Mouse (Mus musculus): ENCODE measurements at regions not wholly inside any gene's neighbourhood (a gene's known extent, or its start where the extent isn't known, plus 50 kb on each side); places are given as distances from the start of the nearest gene placed in this dataset.

GRCm38 (mm10) chr8:90192856-90193255, 155.3 kb downstream of the Tox3 start:
- no peak for ATAC-seq (replicated peaks; ENCODE audit: low read depth, poor library complexity, severe bottlenecking)

- ATAC-seq (replicated peaks; ENCODE audit: low read depth, poor library complexity, severe bottlenecking): no peak
These were observed 165.3 kb downstream of the Tox3 start for GRCm38 (mm10) chr8:90182807-90183206.

- no peak for ATAC-seq (replicated peaks; ENCODE audit: low read depth, poor library complexity, severe bottlenecking)
These were observed 171.4 kb downstream of the Tox3 start for GRCm38 (mm10) chr8:90176771-90177170.

GRCm38 (mm10) chr8:90176335-90176734, 171.8 kb downstream of the Tox3 start:
- no peak for ATAC-seq (replicated peaks; ENCODE audit: low read depth, poor library complexity, severe bottlenecking)

GRCm38 (mm10) chr8:90166639-90167038, 181.5 kb downstream of the Tox3 start:
- no peak for ATAC-seq (replicated peaks; ENCODE audit: low read depth, poor library complexity, severe bottlenecking)

- no peak for ATAC-seq (replicated peaks; ENCODE audit: low read depth, poor library complexity, severe bottlenecking)
These were observed 196.7 kb downstream of the Tox3 start for GRCm38 (mm10) chr8:90151477-90151876.

GRCm38 (mm10) chr8:90149903-90150302, 198.2 kb downstream of the Tox3 start:
- no peak for ATAC-seq (replicated peaks; ENCODE audit: low read depth, poor library complexity, severe bottlenecking)

- ATAC-seq (replicated peaks; ENCODE audit: low read depth, poor library complexity, severe bottlenecking): no peak
These were observed 213.5 kb downstream of the Tox3 start for GRCm38 (mm10) chr8:90134626-90135025.

GRCm38 (mm10) chr8:90130704-90131267, 217.4 kb downstream of the Tox3 start:
- ATAC-seq (replicated peaks; ENCODE audit: low read depth, poor library complexity, severe bottlenecking): no peak

GRCm38 (mm10) chr8:90125426-90125825, 222.7 kb downstream of the Tox3 start:
- ATAC-seq (replicated peaks; ENCODE audit: low read depth, poor library complexity, severe bottlenecking): no peak

- no peak for ATAC-seq (replicated peaks; ENCODE audit: low read depth, poor library complexity, severe bottlenecking)
These were observed 225.0 kb downstream of the Tox3 start for GRCm38 (mm10) chr8:90123101-90123500.

GRCm38 (mm10) chr8:90121935-90122334, 226.2 kb downstream of the Tox3 start:
- no peak for ATAC-seq (replicated peaks; ENCODE audit: low read depth, poor library complexity, severe bottlenecking)

- no peak for ATAC-seq (replicated peaks; ENCODE audit: low read depth, poor library complexity, severe bottlenecking)
These were observed 227.1 kb downstream of the Tox3 start for GRCm38 (mm10) chr8:90121017-90121416.

GRCm38 (mm10) chr8:90115436-90115835, 232.7 kb downstream of the Tox3 start:
- ATAC-seq (replicated peaks; ENCODE audit: low read depth, poor library complexity, severe bottlenecking): no peak

GRCm38 (mm10) chr8:90100509-90100908, 247.6 kb downstream of the Tox3 start:
- ATAC-seq (replicated peaks; ENCODE audit: low read depth, poor library complexity, severe bottlenecking): no peak

GRCm38 (mm10) chr8:90082630-90083029, 265.5 kb downstream of the Tox3 start:
- no peak for ATAC-seq (replicated peaks; ENCODE audit: low read depth, poor library complexity, severe bottlenecking)

GRCm38 (mm10) chr8:90076381-90076780, 271.8 kb downstream of the Tox3 start:
- ATAC-seq (replicated peaks; ENCODE audit: low read depth, poor library complexity, severe bottlenecking): no peak

- no peak for ATAC-seq (replicated peaks; ENCODE audit: low read depth, poor library complexity, severe bottlenecking)
These were observed 272.3 kb downstream of the Tox3 start for GRCm38 (mm10) chr8:90075796-90076195.

- ATAC-seq (replicated peaks; ENCODE audit: low read depth, poor library complexity, severe bottlenecking): no peak
These were observed 278.1 kb downstream of the Tox3 start for GRCm38 (mm10) chr8:90070006-90070405.

- ATAC-seq (replicated peaks; ENCODE audit: low read depth, poor library complexity, severe bottlenecking): no peak
These were observed 278.6 kb downstream of the Tox3 start for GRCm38 (mm10) chr8:90069411-90069993.

- ATAC-seq (replicated peaks; ENCODE audit: low read depth, poor library complexity, severe bottlenecking): no peak
These were observed 279.7 kb downstream of the Tox3 start for GRCm38 (mm10) chr8:90068441-90068840.

- no peak for ATAC-seq (replicated peaks; ENCODE audit: low read depth, poor library complexity, severe bottlenecking)
These were observed 283.8 kb downstream of the Tox3 start for GRCm38 (mm10) chr8:90064381-90064780.

Data from common myeloid progenitor, adult 5-6 weeks (primary cell).